Mouse (Mus musculus) CH12.LX (cell line): ENCODE data around the gene Esyt2. TPM values are rescaled to one million over a fixed set of nuclear protein-coding genes. Genes with fewer than 3 reads are reported as not detected.

Source experiments
- DNase-seq: peaks from one replicate; pipeline ENCODE4 v3.0.0-alpha.2; 2013; ENCODE audit errors: extremely low read depth
- H3K27ac ChIP-seq: 2 replicates; pipeline ENCODE4 v1.5.1; 2012; ENCODE audit warnings: low read depth, mild to moderate bottlenecking, control low read depth, moderate library complexity; ENCODE audit not compliant: insufficient read depth
- H3K27me3 ChIP-seq: replicated peaks from 2 replicates; pipeline ENCODE3; 2012; ENCODE audit warnings: inconsistent platforms
- H3K36me3 ChIP-seq, 2 experiments: replicated peaks in 1 of 2; 2 replicates each; pipeline versions ENCODE3 to v1.6.1; 2012; ENCODE audit warnings: inconsistent platforms in 1 of 2, low read length in 1 of 2, mild to moderate bottlenecking in 1 of 2, mixed read lengths in 1 of 2, moderate library complexity in 1 of 2; ENCODE audit not compliant: control insufficient read depth in 1 of 2, insufficient read depth in 1 of 2
- H3K4me1 ChIP-seq, 2 experiments: 2 replicates each; pipeline ENCODE4 v1.6.1; 2012; ENCODE audit warnings: inconsistent platforms in 1 of 2, moderate library complexity in 1 of 2; ENCODE audit not compliant: insufficient read depth in 2 of 2, control insufficient read depth in 1 of 2
- H3K4me2 ChIP-seq: 2 replicates; pipeline ENCODE4 v1.6.1; 2012; ENCODE audit warnings: low read depth, mild to moderate bottlenecking, control low read depth; ENCODE audit not compliant: poor library complexity, insufficient read depth, severe bottlenecking
- H3K4me3 ChIP-seq, 3 experiments: fragments of 150-350 bp in 1 of 3; sonication (generic) in 1 of 3; replicated peaks in 1 of 3; 2 replicates each; pipeline versions ENCODE3 to v1.5.1; 2011 to 2012; ENCODE audit warnings: low read depth in 2 of 3, low read length in 2 of 3, mild to moderate bottlenecking in 2 of 3, moderate library complexity in 2 of 3, control low read depth in 1 of 3, improper control_type of control experiment in 1 of 3, inconsistent platforms in 1 of 3, mixed read lengths in 1 of 3; ENCODE audit not compliant: poor library complexity in 1 of 3
- H3K79me2 ChIP-seq: replicated peaks from 2 replicates; pipeline ENCODE4 v1.6.1; 2012; ENCODE audit warnings: mild to moderate bottlenecking, moderate library complexity; ENCODE audit not compliant: control insufficient read depth, poor library complexity, insufficient read depth, severe bottlenecking; ENCODE audit errors: extremely low read depth
- H3K9ac ChIP-seq: 2 replicates; pipeline ENCODE4 v1.6.1; 2012; ENCODE audit warnings: low read depth, mild to moderate bottlenecking, control low read depth, moderate library complexity; ENCODE audit not compliant: insufficient read depth
- H3K9me3 ChIP-seq: replicated peaks from 2 replicates; pipeline ENCODE3; 2012; ENCODE audit warnings: low read length, inconsistent platforms, mixed read lengths
- BHLHE40 ChIP-seq: IDR thresholded peaks from 2 replicates; pipeline ENCODE4 v1.6.1; 2011; ENCODE audit warnings: mild to moderate bottlenecking, low read depth, low read length, improper control_type of control experiment
- CHD1 ChIP-seq: IDR thresholded peaks from 2 replicates; pipeline ENCODE4 v1.6.1; 2012; ENCODE audit warnings: low read depth, low read length, improper control_type of control experiment, inconsistent platforms
- CHD2 ChIP-seq: IDR thresholded peaks from 2 replicates; pipeline ENCODE4 v1.6.1; 2011; ENCODE audit warnings: low read length, improper control_type of control experiment
- CTCF ChIP-seq, 2 experiments: IDR thresholded peaks in 1 of 2; conservative IDR thresholded peaks in 1 of 2; 2 replicates each; pipeline ENCODE4 v1.5.1; 2011 to 2012; ENCODE audit warnings: low read depth in 2 of 2, low read length in 2 of 2, improper control_type of control experiment in 1 of 2, inconsistent platforms in 1 of 2, mild to moderate bottlenecking in 1 of 2, moderate library complexity in 1 of 2
- ELF1 ChIP-seq: IDR thresholded peaks from 2 replicates; pipeline ENCODE4 v1.6.1; 2014; ENCODE audit warnings: low read depth, mild to moderate bottlenecking, inconsistent platforms, low read length, improper control_type of control experiment
- EP300 ChIP-seq: IDR thresholded peaks from 2 replicates; pipeline ENCODE4 v1.6.1; 2011; ENCODE audit warnings: low read length, improper control_type of control experiment
- ETS1 ChIP-seq: conservative IDR thresholded peaks from 2 replicates; pipeline ENCODE4 v1.6.1; 2012; ENCODE audit warnings: low read depth, mild to moderate bottlenecking, inconsistent platforms, low read length, improper control_type of control experiment, moderate library complexity
- GABPA ChIP-seq: IDR thresholded peaks from 2 replicates; pipeline ENCODE4 v1.6.1; 2012; ENCODE audit warnings: low read depth, low read length, improper control_type of control experiment, inconsistent platforms; ENCODE audit not compliant: insufficient replicate concordance
- HCFC1 ChIP-seq: IDR thresholded peaks from 2 replicates; pipeline ENCODE4 v1.6.1; 2012; ENCODE audit warnings: low read depth, mild to moderate bottlenecking, inconsistent platforms, low read length, improper control_type of control experiment
- IRF4 ChIP-seq: IDR thresholded peaks from 2 replicates; pipeline ENCODE4 v1.6.1; 2014; ENCODE audit warnings: low read depth, mild to moderate bottlenecking, inconsistent platforms, low read length, improper control_type of control experiment
- JUN ChIP-seq: IDR thresholded peaks from 2 replicates; pipeline ENCODE4 v1.6.1; 2011; ENCODE audit warnings: low read depth, mild to moderate bottlenecking, low read length, improper control_type of control experiment, moderate library complexity; ENCODE audit not compliant: insufficient read depth
- JUND ChIP-seq: conservative IDR thresholded peaks from 2 replicates; pipeline ENCODE4 v1.6.1; 2011; ENCODE audit warnings: low read depth, low read length, improper control_type of control experiment
- KAT2A ChIP-seq: IDR thresholded peaks from 2 replicates; pipeline ENCODE4 v1.6.1; 2012; ENCODE audit warnings: low read length, improper control_type of control experiment, inconsistent platforms; ENCODE audit not compliant: insufficient replicate concordance
- MAFK ChIP-seq: IDR thresholded peaks from 2 replicates; pipeline ENCODE4 v1.6.1; 2011; ENCODE audit warnings: low read length, improper control_type of control experiment; ENCODE audit not compliant: insufficient replicate concordance
- MAX ChIP-seq: IDR thresholded peaks from 2 replicates; pipeline ENCODE4 v1.6.1; 2011; ENCODE audit warnings: low read length, improper control_type of control experiment
- MAZ ChIP-seq: IDR thresholded peaks from 2 replicates; pipeline ENCODE4 v1.6.1; 2012; ENCODE audit warnings: low read depth, mild to moderate bottlenecking, inconsistent platforms, low read length, improper control_type of control experiment, moderate library complexity
- MEF2A ChIP-seq: IDR thresholded peaks from 2 replicates; pipeline ENCODE4 v1.6.1; 2014; ENCODE audit warnings: low read depth, mild to moderate bottlenecking, inconsistent platforms, low read length, improper control_type of control experiment, borderline replicate concordance
- MXI1 ChIP-seq: IDR thresholded peaks from 2 replicates; pipeline ENCODE4 v1.6.1; 2011; ENCODE audit warnings: mild to moderate bottlenecking, low read depth, low read length, improper control_type of control experiment
- MYC ChIP-seq: IDR thresholded peaks from 2 replicates; pipeline ENCODE4 v1.6.1; 2011; ENCODE audit warnings: low read depth, mild to moderate bottlenecking, improper control_type of control experiment, low read length
- NELFE ChIP-seq: IDR thresholded peaks from 2 replicates; pipeline ENCODE4 v1.6.1; 2011; ENCODE audit warnings: low read depth, low read length, improper control_type of control experiment
- NRF1 ChIP-seq: IDR thresholded peaks from 2 replicates; pipeline ENCODE4 v1.6.1; 2014; ENCODE audit warnings: low read depth, mild to moderate bottlenecking, inconsistent platforms, low read length, improper control_type of control experiment, moderate library complexity
- PAX5 ChIP-seq: IDR thresholded peaks from 2 replicates; pipeline ENCODE4 v1.6.1; 2012; ENCODE audit warnings: low read length, inconsistent platforms, mixed read lengths
- POLR2A ChIP-seq: IDR thresholded peaks from 2 replicates; pipeline ENCODE4 v1.6.1; 2011; ENCODE audit warnings: low read depth, mild to moderate bottlenecking, improper control_type of control experiment, low read length
- POLR2AphosphoS2 ChIP-seq: IDR thresholded peaks from 2 replicates; pipeline ENCODE4 v1.6.1; 2011; ENCODE audit warnings: low read depth, low read length, improper control_type of control experiment
- RAD21 ChIP-seq: IDR thresholded peaks from 2 replicates; pipeline ENCODE4 v1.6.1; 2011; ENCODE audit warnings: low read depth, mild to moderate bottlenecking, low read length, improper control_type of control experiment, moderate library complexity
- SIN3A ChIP-seq: IDR thresholded peaks from 2 replicates; pipeline ENCODE4 v1.6.1; 2012; ENCODE audit warnings: low read length, improper control_type of control experiment, inconsistent platforms
- SMC3 ChIP-seq: IDR thresholded peaks from 2 replicates; pipeline ENCODE4 v1.6.1; 2011; ENCODE audit warnings: low read depth, low read length, improper control_type of control experiment
- TBP ChIP-seq: conservative IDR thresholded peaks from 2 replicates; pipeline ENCODE4 v1.6.1; 2011; ENCODE audit warnings: low read depth, low read length, improper control_type of control experiment
- TCF12 ChIP-seq: IDR thresholded peaks from 2 replicates; pipeline ENCODE4 v1.6.1; 2014; ENCODE audit warnings: low read depth, mild to moderate bottlenecking, inconsistent platforms, low read length, improper control_type of control experiment
- UBTF ChIP-seq: IDR thresholded peaks from 2 replicates; pipeline ENCODE4 v1.6.1; 2012; ENCODE audit warnings: low read depth, mild to moderate bottlenecking, inconsistent platforms, low read length, improper control_type of control experiment, moderate library complexity
- USF2 ChIP-seq: conservative IDR thresholded peaks from 2 replicates; pipeline ENCODE4 v1.6.1; 2011; ENCODE audit warnings: low read depth, low read length, improper control_type of control experiment
- ZC3H11A ChIP-seq: IDR thresholded peaks from 2 replicates; pipeline ENCODE4 v1.6.1; 2012; ENCODE audit warnings: low read depth, mild to moderate bottlenecking, inconsistent platforms, low read length, improper control_type of control experiment
- ZKSCAN1 ChIP-seq: IDR thresholded peaks from 2 replicates; pipeline ENCODE4 v1.6.1; 2012; ENCODE audit warnings: low read depth, inconsistent platforms, low read length, improper control_type of control experiment, borderline replicate concordance
- ZMIZ1 ChIP-seq: IDR thresholded peaks from 2 replicates; pipeline ENCODE4 v1.6.1; 2012; ENCODE audit warnings: low read depth, mild to moderate bottlenecking, inconsistent platforms, low read length, improper control_type of control experiment
- dilution Hi-C: fragments of 300-500 bp; cut with MboI; formaldehyde crosslinking; loops from 2 replicates; pipeline ENCODE4 v1.14.3; 2020; ENCODE audit warnings: low sequenced_read_pairs; ENCODE audit not compliant: extremely low pct_unique_long_range_greater_than_20kb, extremely low pct_ligation_motif_present
- in situ Hi-C: fragments of 300-500 bp; cut with MboI; formaldehyde crosslinking; loops from 3 replicates; pipeline ENCODE4 v1.14.3; 2019; ENCODE audit warnings: low sequenced_read_pairs, low pct_ligation_motif_present, low pct_unique_long_range_greater_than_20kb, mixed read lengths
- polyA plus RNA-seq: library from polyadenylated mRNA; unstranded; fragments of >175 nt; gene quantifications from 2 replicates; pipeline ENCODE4 v1.2.1, GENCODE M21; 2012; ENCODE audit warnings: low read depth; ENCODE audit not compliant: insufficient read length
- total RNA-seq, 2 experiments: library from RNA; depleted of rRNA; stranded (reverse); fragments of 300-350 nt in 1 of 2; fragments of >200 nt in 1 of 2; gene quantifications; 2 replicates each; pipeline ENCODE4 v1.2.3; 2012 to 2014

Esyt2 gene
- 7.4 and 8.2 TPM in 2 replicates for total RNA-seq (2012; rRNA removed)
- 12.8 and 14.7 TPM in 2 replicates for total RNA-seq (2014; rRNA removed)
- 6.7 and 6.9 TPM in 2 replicates for polyA plus RNA-seq

- TF ChIP-seq POLR2AphosphoS2 (0 out of 2 replicates have a peak, but pooled peaks have one; percentile 34), ZKSCAN1 (no peak), USF2 (no peak), NRF1 (peak; percentile 67), IRF4 (peak; percentile 69; the same call in 1 of the 2 replicates), SIN3A (peak; percentile 95), POLR2A (peak; percentile 90), KAT2A (peak; percentile 72; the same call in 1 of the 2 replicates), ZC3H11A (no peak), MAX (peak; percentile 43; the same call in 1 of the 2 replicates), TCF12 (peak; percentile 90), ETS1 (peak; percentile 68), TBP (0 out of 2 replicates have a peak, but pooled peaks have one; percentile 48), RAD21 (peak; percentile 41), UBTF (no peak), MXI1 (peak; percentile 78; the same call in 1 of the 2 replicates), ELF1 (peak; percentile 82), GABPA (peak; percentile 80), CTCF (conservative IDR thresholded peaks at IDR 0.05 in 1 of 2, IDR thresholded peaks at IDR 0.05 in 1 of 2; ENCODE audit: low read depth in 2 of 2, low read length in 2 of 2) (peak in 1 of 2 experiments; percentile 57; a peak in 2 of 4 replicates), MAZ (peak; percentile 98), CHD2 (peak; percentile 89), MEF2A (peak; percentile 67; the same call in 1 of the 2 replicates), JUND (no peak), CHD1 (no peak), EP300 (no peak; the same call in 1 of the 2 replicates), ZMIZ1 (peak; percentile 39), BHLHE40 (peak; percentile 40; the same call in 1 of the 2 replicates), NELFE (peak; percentile 89; the same call in 1 of the 2 replicates), JUN (no peak), MAFK (no peak), SMC3 (peak; percentile 7; the same call in 1 of the 2 replicates), HCFC1 (peak; percentile 89), PAX5 (no peak), MYC (no peak)
- TF ChIP-seq, all 38 proteins: peak for 23
- Histone ChIP-seq H3K4me2 (peak within 1 kb of the TSS; percentile 64), H3K4me1 (peaks cover 0 to 13% of the 10 kb centered on the region in 2 experiments; a peak in 3 of 4 replicates), H3K27ac (peak within 1 kb of the TSS; percentile 73), H3K9me3 (no peaks in the 10 kb centered on the region), H3K9ac (peak within 1 kb of the TSS; percentile 82), H3K27me3 (no peaks in the 10 kb centered on the region), H3K36me3 (no peaks in the 10 kb centered on the region), H3K79me2 (peaks cover 3% of the 10 kb centered on the region; the same call in 1 of the 2 replicates), H3K4me3 (peak within 1 kb of the TSS; percentile 85 to 95 (median 91))
- in situ Hi-C loops = loop anchor here (25.0 kb wide), 1 partner anchor 131 kb away; the partner anchor contains the start of gene Ncapg2
- dilution Hi-C loops = no loop called here
- DNase-seq = peak; percentile 98
These were observed at the start of gene Esyt2 for GRCm38 (mm10) chr12:116280653-116281364. Gene Esyt2, plus strand, starts transcription at chr12:116281196.
